Mouse (Mus musculus): ENCODE data around the gene Pde8a.
"Not testable (repeated sequence)": the region's sequence is repeated elsewhere in the genome, so short reads cannot be mapped to it uniquely, and the experiment has no call there.

Gene Pde8a

GRCm38 (mm10) chr7:81213347-81214152, at the start of gene Pde8a:
TSS of gene Pde8a (plus strand) at chr7:81213596.
- no peak for DNase-seq (ENCODE audit: low spot score)

GRCm38 (mm10) chr7:81164411-81164810, 49.0 kb upstream of the Pde8a start:
- DNase-seq (ENCODE audit: low spot score), result no peak

- DNase-seq (ENCODE audit: low spot score), result no peak
Observed at GRCm38 (mm10) chr7:81167124-81167523, 46.3 kb upstream of the Pde8a start.

- DNase-seq (ENCODE audit: low spot score), result no peak
Observed at GRCm38 (mm10) chr7:81169351-81169750, 44.0 kb upstream of the Pde8a start.

- DNase-seq (ENCODE audit: low spot score), result no peak
Observed at GRCm38 (mm10) chr7:81173931-81174330, 39.5 kb upstream of the Pde8a start.

- no peak for DNase-seq (ENCODE audit: low spot score)
Observed at GRCm38 (mm10) chr7:81174654-81175053, 38.7 kb upstream of the Pde8a start.

GRCm38 (mm10) chr7:81176187-81176769, 37.1 kb upstream of the Pde8a start:
- no peak for DNase-seq (ENCODE audit: low spot score)

GRCm38 (mm10) chr7:81179494-81179893, 33.9 kb upstream of the Pde8a start:
- DNase-seq (ENCODE audit: low spot score), result no peak

- no peak for DNase-seq (ENCODE audit: low spot score)
Observed at GRCm38 (mm10) chr7:81182492-81183175, 30.8 kb upstream of the Pde8a start.

GRCm38 (mm10) chr7:81183181-81183580, 30.2 kb upstream of the Pde8a start:
- no peak for DNase-seq (ENCODE audit: low spot score)

GRCm38 (mm10) chr7:81184136-81184535, 29.3 kb upstream of the Pde8a start:
- DNase-seq (ENCODE audit: low spot score), result no peak

- DNase-seq (ENCODE audit: low spot score), result no peak
Observed at GRCm38 (mm10) chr7:81184651-81185050, 28.7 kb upstream of the Pde8a start.

GRCm38 (mm10) chr7:81186036-81186435, 27.4 kb upstream of the Pde8a start:
- DNase-seq (ENCODE audit: low spot score), result not testable (repeated sequence)

GRCm38 (mm10) chr7:81189180-81189579, 24.2 kb upstream of the Pde8a start:
- no peak for DNase-seq (ENCODE audit: low spot score)

GRCm38 (mm10) chr7:81195509-81195908, 17.9 kb upstream of the Pde8a start:
- no peak for DNase-seq (ENCODE audit: low spot score)

- no peak for DNase-seq (ENCODE audit: low spot score)
Observed at GRCm38 (mm10) chr7:81196796-81197195, 16.6 kb upstream of the Pde8a start.

GRCm38 (mm10) chr7:81198538-81198937, 14.9 kb upstream of the Pde8a start:
- no peak for DNase-seq (ENCODE audit: low spot score)

- no peak for DNase-seq (ENCODE audit: low spot score)
Observed at GRCm38 (mm10) chr7:81199109-81199508, 14.3 kb upstream of the Pde8a start.

GRCm38 (mm10) chr7:81199757-81200156, 13.6 kb upstream of the Pde8a start:
- DNase-seq (ENCODE audit: low spot score), result no peak

GRCm38 (mm10) chr7:81202389-81202788, 11.0 kb upstream of the Pde8a start:
- no peak for DNase-seq (ENCODE audit: low spot score)

- DNase-seq (ENCODE audit: low spot score), result not testable (repeated sequence)
Observed at GRCm38 (mm10) chr7:81203576-81203975, 9.8 kb upstream of the Pde8a start.

GRCm38 (mm10) chr7:81208944-81209343, 4.5 kb upstream of the Pde8a start:
- DNase-seq (ENCODE audit: low spot score), result peak; percentile 13

All from c-Kit-positive CD71-positive TER-119-positive erythroid progenitor cells, embryonic 14.5 days (primary cell).